Mouse (Mus musculus) lung, postnatal 0 days (tissue): ENCODE measurements around the gene Hspa12b. TPM values are rescaled to one million over a fixed set of nuclear protein-coding genes. Genes with fewer than 3 reads are reported as not detected.
A peak's percentile ranks its signal among the peaks of the same experiment; 100 is the strongest.
"Not testable (repeated sequence)": the region's sequence is repeated elsewhere in the genome, so short reads cannot be mapped to it uniquely, and the experiment has no call there.

Experiments used
- ATAC-seq: fragments of 200-750 bp; cut with Nextera tagmentation; 2 replicates; pipeline ENCODE4 v1.8.0; 2017; ENCODE audit warnings: moderate library complexity
- DNase-seq: peaks from one replicate; pipeline ENCODE4 v3.0.0-alpha.2; 2016; ENCODE audit warnings: low spot score
- H3K27ac ChIP-seq: fragments of 300-500 bp; sonication (generic); 2 replicates; pipeline ENCODE4 v1.5.1; 2014; ENCODE audit warnings: antibody characterized with exemption, mild to moderate bottlenecking, low read length, mixed read lengths
- H3K27me3 ChIP-seq: fragments of 300-500 bp; sonication (generic); replicated peaks from 2 replicates; pipeline ENCODE4 v1.6.1; 2014; ENCODE audit warnings: low read length, mixed read lengths; ENCODE audit not compliant: insufficient read depth
- H3K36me3 ChIP-seq: fragments of 300-500 bp; sonication (generic); 2 replicates; pipeline ENCODE4 v1.6.1; 2014; ENCODE audit warnings: low read length, mixed read lengths; ENCODE audit not compliant: insufficient read depth
- H3K4me1 ChIP-seq: fragments of 300-500 bp; sonication (generic); 2 replicates; pipeline ENCODE4 v1.6.1; 2014; ENCODE audit warnings: antibody characterized with exemption, low read depth, low read length, mixed read lengths; ENCODE audit not compliant: insufficient read depth
- H3K4me2 ChIP-seq: fragments of 300-500 bp; sonication (generic); replicated peaks from 2 replicates; pipeline ENCODE4 v1.6.1; 2014; ENCODE audit warnings: low read depth, mild to moderate bottlenecking, low read length, moderate library complexity, mixed read lengths
- H3K4me3 ChIP-seq: fragments of 300-500 bp; sonication (generic); 2 replicates; pipeline ENCODE4 v1.5.1; 2014; ENCODE audit warnings: low read depth, low read length
- H3K9ac ChIP-seq: fragments of 300-500 bp; sonication (generic); replicated peaks from 2 replicates; pipeline ENCODE4 v1.6.1; 2014; ENCODE audit warnings: low read depth, mild to moderate bottlenecking
- H3K9me3 ChIP-seq: fragments of 300-500 bp; sonication (generic); 2 replicates; pipeline ENCODE4 v1.6.1; 2016; ENCODE audit warnings: low read length, mixed read lengths
- CTCF ChIP-seq: IDR thresholded peaks from 2 replicates; pipeline ENCODE4 v1.5.1; 2016; ENCODE audit warnings: antibody characterized with exemption, mild to moderate bottlenecking
- EP300 ChIP-seq: IDR thresholded peaks from 2 replicates; pipeline ENCODE4 v1.6.1; 2016; ENCODE audit warnings: antibody characterized with exemption, mild to moderate bottlenecking, control low read depth
- WGBS: fragments of 180-500 bp; shearing (Covaris S2); extraction: QIAGEN DNeasy Blood & Tissue Kit; methylation state at CpG from one replicate; pipeline ENCODE4 v1.1.7; 2014; 5-methylcytosine and 5-hydroxymethylcytosine counted together
- polyA plus RNA-seq: library from polyadenylated mRNA; unstranded; fragments of >200 nt; fragmentation: Nextera tagmentation; extraction: Ambion mirVana; gene quantifications from 2 replicates; pipeline ENCODE4 v1.2.1, GENCODE M21; 2015

Gene Hspa12b
- polyA plus RNA-seq, 1 experiment from 2014 or later: 17.9 TPM

DNA sequence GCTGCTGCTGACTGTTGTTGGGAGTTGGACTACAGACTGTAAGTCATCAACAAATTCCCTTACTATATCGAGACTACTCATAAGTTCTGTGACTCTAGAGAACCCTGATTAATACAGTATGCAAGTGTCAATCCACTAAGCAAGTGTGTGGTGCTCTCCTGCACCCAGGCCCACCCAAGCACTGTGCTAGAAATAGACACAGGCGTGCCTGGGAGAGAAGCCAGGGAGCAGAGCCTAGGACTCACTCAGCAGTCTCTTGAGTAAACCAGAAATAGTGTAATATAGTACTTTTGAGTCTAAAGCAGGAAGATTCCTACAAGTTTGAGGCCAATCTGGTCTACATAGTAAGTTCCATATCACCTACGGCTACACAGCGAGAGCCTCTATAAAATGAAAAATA, 23.1 kb upstream of the Hspa12b start:
- Histone ChIP-seq H3K4me2 (no peak overlapping the region), H3K27me3 (no peaks in the 10 kb centered on the region), H3K9ac (no peak overlapping the region), H3K4me3 (no peak overlapping the region), H3K27ac (no peak overlapping the region), H3K9me3 (no peaks in the 10 kb centered on the region), H3K36me3 (no peaks in the 10 kb centered on the region), H3K4me1 (no peaks in the 10 kb centered on the region)
- 77% methylated on average over 4 of the region's 4 CpGs for WGBS
- ATAC-seq (no peak), DNase-seq (no peak)
- TF ChIP-seq EP300: no peak
- no peak for TF ChIP-seq CTCF

DNA sequence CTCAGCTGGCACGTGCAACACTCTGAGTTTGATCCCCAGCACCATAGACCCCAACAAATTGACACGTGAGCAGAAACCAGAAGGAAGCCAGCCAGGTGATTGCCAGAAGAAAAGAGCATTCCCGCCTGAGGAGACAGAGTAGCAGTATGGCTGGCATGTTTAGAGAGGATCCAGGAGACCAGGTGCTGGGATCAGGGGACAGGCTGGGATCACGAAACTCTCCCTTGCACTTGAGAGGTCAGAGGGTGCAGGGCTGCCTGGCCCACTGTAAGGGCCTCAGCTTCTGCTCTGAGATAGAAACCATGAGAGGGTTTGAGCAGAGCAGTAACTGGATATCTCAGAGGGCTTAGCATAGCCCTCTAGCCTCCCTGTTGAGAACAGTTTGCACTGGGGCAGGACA, 22.0 kb upstream of the Hspa12b start:
- H3K4me3 ChIP-seq: not testable (repeated sequence)
- WGBS: 61% methylated on average over 4 of the region's 4 CpGs

DNA sequence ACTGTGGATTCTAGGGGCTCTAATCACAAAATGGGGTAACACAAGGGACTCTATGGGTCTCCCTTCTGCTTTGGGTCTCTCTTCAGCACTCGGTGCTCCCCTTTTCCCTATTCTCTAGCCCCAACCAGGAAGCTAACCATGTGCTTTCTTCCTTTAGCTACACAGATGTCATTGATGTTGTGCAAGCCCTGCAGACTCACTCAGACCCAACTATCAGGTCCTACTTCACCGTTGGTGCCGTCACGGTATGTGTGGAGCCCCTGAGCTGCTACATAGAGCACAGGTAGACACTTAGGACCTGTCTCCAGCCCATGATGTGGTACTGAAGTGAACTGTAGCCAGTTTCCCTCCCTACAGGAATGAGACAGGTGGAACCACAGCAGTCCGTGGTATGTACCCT, 21.1 kb upstream of the Hspa12b start:
- H3K27ac ChIP-seq: no peak overlapping the region
- TF ChIP-seq EP300 (no peak), CTCF (no peak)
- ATAC-seq: no peak
- WGBS: 82% methylated on average over 5 of the region's 5 CpGs
- no peaks in the 10 kb centered on the region for H3K4me1 ChIP-seq
- DNase-seq: no peak
- no peak overlapping the region for H3K4me2 ChIP-seq
- no peak overlapping the region for H3K9ac ChIP-seq
- H3K9me3 ChIP-seq: no peaks in the 10 kb centered on the region
- no peaks in the 10 kb centered on the region for H3K36me3 ChIP-seq
- H3K27me3 ChIP-seq: no peaks in the 10 kb centered on the region
- no peak overlapping the region for H3K4me3 ChIP-seq

More for the DNA sequence above, 22.0 kb upstream of the Hspa12b start:
- not testable (repeated sequence) for H3K4me1 ChIP-seq, H3K27ac ChIP-seq, H3K9me3 ChIP-seq, ATAC-seq, H3K4me2 ChIP-seq, H3K9ac ChIP-seq, H3K27me3 ChIP-seq, H3K36me3 ChIP-seq, DNase-seq

DNA sequence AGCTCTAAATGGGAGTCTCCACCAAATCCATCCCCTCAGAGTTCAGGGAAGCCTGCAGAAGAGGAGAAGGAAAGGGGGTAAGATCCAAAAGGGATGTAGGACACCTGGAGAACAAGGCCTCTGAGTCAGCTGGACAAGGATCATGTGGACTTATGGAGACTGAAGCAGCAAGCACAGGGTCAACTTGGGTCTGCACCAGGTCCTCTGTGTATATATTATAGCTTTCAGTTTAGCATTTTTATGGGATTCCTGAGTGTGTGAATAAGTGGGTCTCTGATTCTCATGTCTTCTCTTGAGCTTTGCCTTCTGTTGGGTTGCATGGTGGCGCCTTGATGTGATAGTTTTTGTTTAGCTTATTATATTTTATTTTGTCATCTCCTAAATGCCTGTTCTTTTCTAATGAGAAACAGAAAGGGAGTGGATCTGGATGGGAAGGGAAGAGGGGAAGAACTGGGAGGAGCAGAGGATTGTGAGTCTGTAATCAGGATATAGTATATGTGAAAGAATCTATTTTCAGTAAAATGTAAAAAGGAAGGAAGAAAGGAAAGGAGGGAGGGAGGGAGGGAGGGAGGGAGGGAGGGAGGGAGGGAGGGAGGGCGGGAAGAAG, 8.0 kb upstream of the Hspa12b start:
- no peak for DNase-seq
- Histone ChIP-seq H3K4me2 (no peak overlapping the region), H3K4me3 (no peak overlapping the region), H3K27me3 (no peaks in the 10 kb centered on the region), H3K9me3 (no peaks in the 10 kb centered on the region), H3K9ac (no peak overlapping the region), H3K36me3 (no peaks in the 10 kb centered on the region), H3K27ac (no peak overlapping the region), H3K4me1 (no peaks in the 10 kb centered on the region)
- no peak for TF ChIP-seq EP300
- TF ChIP-seq CTCF: no peak
- no peak for ATAC-seq
- 92% methylated on average over 2 of the region's 2 CpGs for WGBS

DNA sequence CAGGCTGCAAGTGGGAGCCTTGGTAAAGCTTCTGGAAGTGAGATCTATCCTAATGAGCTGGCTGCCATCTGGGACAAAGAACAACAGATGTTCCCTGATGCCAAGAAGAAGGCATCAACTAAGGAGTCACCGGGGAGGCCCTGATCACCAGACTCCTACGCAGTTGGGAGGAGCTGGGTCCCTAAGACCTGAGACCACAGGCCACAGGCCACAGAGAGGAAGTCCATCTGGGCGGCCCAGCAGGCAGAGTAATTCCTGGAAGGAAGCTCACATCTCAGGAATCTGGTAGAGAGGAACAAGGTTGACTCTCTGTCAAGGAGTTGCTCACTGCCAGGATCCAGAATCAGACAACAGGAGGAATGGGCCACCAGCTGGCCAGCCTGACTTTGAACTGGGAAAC, 2.9 kb upstream of the Hspa12b start:
- 56% methylated on average over 3 of the region's 3 CpGs for WGBS
- TF ChIP-seq CTCF (no peak), EP300 (peak; percentile 39; the same call in 1 of the 2 replicates)
- ATAC-seq (peak; percentile 65), DNase-seq (peak; percentile 50)
- Histone ChIP-seq H3K9me3 (no peaks in the 10 kb centered on the region), H3K4me2 (no peak overlapping the region), H3K27ac (no peak overlapping the region), H3K36me3 (no peaks in the 10 kb centered on the region), H3K27me3 (no peaks in the 10 kb centered on the region), H3K4me3 (no peak overlapping the region), H3K9ac (no peak overlapping the region), H3K4me1 (peaks cover 4% of the 10 kb centered on the region; the same call in 1 of the 2 replicates)

DNA sequence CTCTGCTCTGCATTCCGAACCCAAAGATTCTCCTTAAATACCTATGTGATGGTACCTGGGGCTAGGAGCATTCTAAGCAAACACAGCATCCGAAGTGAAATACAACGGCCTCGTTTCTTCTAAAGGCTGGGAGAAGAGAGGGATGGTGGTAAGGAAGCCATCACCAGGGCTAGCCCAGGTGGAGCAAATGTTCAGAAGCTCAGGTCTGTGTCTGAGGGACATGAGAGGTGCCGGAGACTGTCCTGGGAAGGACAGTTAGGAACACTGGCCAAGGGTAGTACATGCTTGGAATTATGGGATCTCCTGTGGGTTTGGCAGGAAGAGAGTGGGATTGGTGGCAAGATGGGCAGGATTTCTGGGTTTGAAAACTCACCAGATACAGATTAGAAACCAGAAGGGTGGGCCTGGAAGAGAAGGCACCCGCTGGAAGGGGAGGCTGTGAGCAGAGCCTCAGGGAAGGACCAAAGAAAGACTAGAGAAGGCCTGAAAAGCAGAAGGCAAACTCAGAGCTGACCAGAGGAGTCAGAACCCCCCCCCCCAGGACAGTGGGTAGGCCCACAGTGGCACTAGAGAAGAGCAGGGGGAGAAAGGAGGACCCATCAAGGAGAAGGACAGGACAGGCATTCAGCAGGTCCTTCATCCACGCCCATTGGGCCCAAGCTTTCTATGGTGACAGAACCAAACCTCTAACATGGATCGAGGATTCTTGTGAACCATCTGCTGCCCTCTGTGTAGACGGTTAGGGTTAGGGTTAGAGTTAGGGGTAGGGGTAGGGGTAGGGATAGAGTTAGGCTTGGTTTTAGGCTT, 1.7 kb upstream of the Hspa12b start:
- 87% methylated on average over 9 of the region's 9 CpGs for WGBS
- Histone ChIP-seq H3K4me1 (peaks cover 4% of the 10 kb centered on the region; the same call in 1 of the 2 replicates), H3K4me2 (no peak overlapping the region), H3K36me3 (no peaks in the 10 kb centered on the region), H3K9me3 (no peaks in the 10 kb centered on the region), H3K27me3 (no peaks in the 10 kb centered on the region), H3K9ac (no peak overlapping the region), H3K27ac (no peak overlapping the region), H3K4me3 (no peak overlapping the region)
- no peak for TF ChIP-seq CTCF
- TF ChIP-seq EP300: no peak
- no peak for DNase-seq
- ATAC-seq: no peak
